17 mouse cellular contexts compared by ENCODE assay signal in the genomic region with DNA sequence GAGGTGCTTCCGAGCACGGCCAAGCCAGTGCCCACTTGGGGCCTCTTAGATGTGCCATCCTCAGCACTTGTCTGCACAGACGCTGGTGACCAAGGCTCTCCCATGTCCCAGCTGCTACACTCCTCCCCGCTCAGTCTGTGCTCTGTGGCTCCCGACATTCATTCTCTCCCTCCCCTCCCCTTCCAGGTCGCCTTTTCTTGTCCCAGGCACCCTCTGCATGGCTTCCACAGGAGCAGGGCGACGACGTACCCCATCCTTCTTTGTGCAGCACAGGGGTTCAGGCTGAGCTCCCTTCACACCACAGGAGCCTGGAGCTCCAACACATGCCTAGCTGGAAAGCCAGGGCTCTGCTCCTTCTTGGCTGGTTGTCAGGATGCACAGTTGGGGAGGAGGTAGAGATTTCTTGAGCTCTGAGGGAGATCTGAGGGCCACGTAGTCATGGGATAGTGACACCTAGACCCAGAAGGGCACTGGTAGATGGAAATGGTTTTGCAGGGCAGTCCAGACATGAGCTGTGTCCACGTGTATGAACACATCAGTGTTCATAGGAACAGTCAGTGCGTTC. TPM values are rescaled to one million over a fixed set of nuclear protein-coding genes. Genes with fewer than 3 reads are reported as not detected.
DNase-seq lines count a peak whose midpoint lies in the region; ATAC-seq and TF ChIP-seq lines count a peak whose summit lies in the region.
"Had no signal": no experiment of that assay in that cellular context is flagged by ENCODE, and none has a peak within 500 bp of the region (broad histone marks: within the 10 kb centered on the region; RNA-seq: fewer than 3 reads in every experiment).

No protein-coding gene starts in this region.

- 70% methylated on average over 12 of the region's 12 CpGs for WGBS in forebrain, embryonic 13.5 days
- 71% methylated on average over 12 of the region's 12 CpGs for WGBS in forebrain, embryonic 11.5 days
- WGBS in hindbrain, embryonic 14.5 days: 67% methylated on average over 12 of the region's 12 CpGs
- 75% methylated on average over 12 of the region's 12 CpGs for WGBS in midbrain, postnatal 0 days
- 83% methylated on average over 12 of the region's 12 CpGs for WGBS in kidney, embryonic 14.5 days

- peaks cover 7% of the 10 kb centered on the region for H3K36me3 ChIP-seq in forebrain, embryonic 13.5 days (ENCODE audit: poor library complexity, severe bottlenecking)
- no peaks in the 10 kb centered on the region; the same call in 1 of the 2 replicates for H3K36me3 ChIP-seq in forebrain, embryonic 11.5 days (ENCODE audit: control insufficient read depth, insufficient read depth, low read length)
- peaks cover 18% of the 10 kb centered on the region; the same call in 1 of the 2 replicates for H3K36me3 ChIP-seq in hindbrain, embryonic 14.5 days (replicated peaks; ENCODE audit: control insufficient read depth, insufficient read depth)
- peaks cover 11% of the 10 kb centered on the region; the same call in 1 of the 2 replicates for H3K36me3 ChIP-seq in midbrain, postnatal 0 days (ENCODE audit: insufficient read depth, low read length)
- no peaks in the 10 kb centered on the region for H3K36me3 ChIP-seq in kidney, embryonic 14.5 days (ENCODE audit: control insufficient read depth, insufficient read depth, low read length)
- H3K36me3 ChIP-seq: embryonic facial prominence, embryonic 12.5 days; heart, embryonic 10.5 days had no signal

- no peaks in the 10 kb centered on the region for H3K9me3 ChIP-seq in forebrain, embryonic 13.5 days (replicated peaks)
- no peaks in the 10 kb centered on the region for H3K9me3 ChIP-seq in forebrain, embryonic 11.5 days (ENCODE audit: control insufficient read depth, low read length)
- H3K9me3 ChIP-seq in hindbrain, embryonic 14.5 days (ENCODE audit: control insufficient read depth, low read length): no peaks in the 10 kb centered on the region
- no peaks in the 10 kb centered on the region for H3K9me3 ChIP-seq in midbrain, postnatal 0 days (ENCODE audit: low read length)
- no peaks in the 10 kb centered on the region for H3K9me3 ChIP-seq in kidney, embryonic 14.5 days (ENCODE audit: control insufficient read depth, low read length)
- H3K9me3 ChIP-seq: embryonic facial prominence, embryonic 12.5 days; heart, embryonic 10.5 days had no signal

- no peak for DNase-seq in forebrain, embryonic 11.5 days (ENCODE audit: low spot score)
- DNase-seq in cerebellum, postnatal 10 days: peak; percentile 25 to 34
- no peak for DNase-seq in hindbrain, embryonic 14.5 days (ENCODE audit: low spot score)
- DNase-seq in midbrain, postnatal 0 days (ENCODE audit: low spot score): no peak
- DNase-seq in MN1 (ENCODE audit: low spot score): no peak
- no peak for DNase-seq in urinary bladder, postnatal 10 days (ENCODE audit: low spot score)
- DNase-seq: gastrocnemius, postnatal 14 days; kidney, postnatal 14 days; layer of hippocampus, adult 9-11 months; liver; lung, embryonic 14.5 days; right cerebral cortex, postnatal 14 days had no signal

- ATAC-seq in forebrain, embryonic 13.5 days: no peak
- no peak for ATAC-seq in forebrain, embryonic 11.5 days (replicated peaks; ENCODE audit: low FRiP score)
- ATAC-seq in hindbrain, embryonic 14.5 days (ENCODE audit: low FRiP score): no peak
- no peak for ATAC-seq in midbrain, postnatal 0 days (ENCODE audit: low FRiP score)
- no peak for ATAC-seq in kidney, embryonic 14.5 days (ENCODE audit: low FRiP score, low TSS enrichment)
- ATAC-seq: intestine, embryonic 16.5 days had no signal

- no peak overlapping the region for H3K9ac ChIP-seq in forebrain, embryonic 13.5 days
- no peak overlapping the region for H3K9ac ChIP-seq in forebrain, embryonic 11.5 days (ENCODE audit: low read length)
- H3K9ac ChIP-seq in hindbrain, embryonic 14.5 days: peak overlapping the region; percentile 24; the same call in 1 of the 2 replicates
- peak overlapping the region; percentile 2; the same call in 1 of the 2 replicates for H3K9ac ChIP-seq in midbrain, postnatal 0 days (replicated peaks; ENCODE audit: low read length, poor library complexity, severe bottlenecking)
- no peak overlapping the region for H3K9ac ChIP-seq in kidney, embryonic 14.5 days (ENCODE audit: low read depth, low read length)
- H3K9ac ChIP-seq: embryonic facial prominence, embryonic 12.5 days; lung, embryonic 14.5 days had no signal

- H3K4me2 ChIP-seq in forebrain, embryonic 13.5 days: peak overlapping the region; percentile 86
- no peak overlapping the region for H3K4me2 ChIP-seq in forebrain, embryonic 11.5 days (ENCODE audit: low read depth, low read length, severe bottlenecking)
- H3K4me2 ChIP-seq in hindbrain, embryonic 14.5 days (replicated peaks): peak overlapping the region; percentile 64
- H3K4me2 ChIP-seq in midbrain, postnatal 0 days (ENCODE audit: low read depth, low read length, poor library complexity, severe bottlenecking): peak overlapping the region; percentile 71
- no peak overlapping the region for H3K4me2 ChIP-seq in kidney, embryonic 14.5 days (replicated peaks; ENCODE audit: low read depth, low read length)
- H3K4me2 ChIP-seq: lung, embryonic 14.5 days had no signal

- no peaks in the 10 kb centered on the region for H3K27me3 ChIP-seq in forebrain, embryonic 13.5 days
- no peaks in the 10 kb centered on the region for H3K27me3 ChIP-seq in forebrain, embryonic 11.5 days (ENCODE audit: control insufficient read depth, insufficient read depth, low read length)
- no peaks in the 10 kb centered on the region for H3K27me3 ChIP-seq in hindbrain, embryonic 14.5 days (ENCODE audit: control insufficient read depth, insufficient read depth, low read length)
- no peaks in the 10 kb centered on the region for H3K27me3 ChIP-seq in midbrain, postnatal 0 days (ENCODE audit: insufficient read depth, low read length)
- peaks cover 24% of the 10 kb centered on the region for H3K27me3 ChIP-seq in kidney, embryonic 14.5 days (ENCODE audit: control insufficient read depth, insufficient read depth, low read length)

- TF ChIP-seq CTCF in midbrain, postnatal 0 days (IDR thresholded peaks at IDR 0.05): no peak

- peaks cover 35% of the 10 kb centered on the region for H3K4me1 ChIP-seq in forebrain, embryonic 13.5 days
- H3K4me1 ChIP-seq in forebrain, embryonic 11.5 days (replicated peaks; ENCODE audit: control insufficient read depth, insufficient read depth, low read length): 0 out of 2 replicates have a peak, but pooled peaks cover 2% of the 10 kb centered on the region
- H3K4me1 ChIP-seq in hindbrain, embryonic 14.5 days (replicated peaks; ENCODE audit: control insufficient read depth, insufficient read depth, low read length): peaks cover 20% of the 10 kb centered on the region
- peaks cover 14% of the 10 kb centered on the region; the same call in 1 of the 2 replicates for H3K4me1 ChIP-seq in midbrain, postnatal 0 days (ENCODE audit: insufficient read depth, low read length)
- no peaks in the 10 kb centered on the region; the same call in 1 of the 2 replicates for H3K4me1 ChIP-seq in kidney, embryonic 14.5 days (ENCODE audit: control insufficient read depth, insufficient read depth, low read length)

- H3K27ac ChIP-seq in forebrain, embryonic 13.5 days: no peak overlapping the region
- no peak overlapping the region for H3K27ac ChIP-seq in forebrain, embryonic 11.5 days (ENCODE audit: low read depth, low read length)
- no peak overlapping the region for H3K27ac ChIP-seq in hindbrain, embryonic 14.5 days
- H3K27ac ChIP-seq in midbrain, postnatal 0 days (ENCODE audit: low read depth, low read length): no peak overlapping the region
- no peak overlapping the region for H3K27ac ChIP-seq in kidney, embryonic 14.5 days (ENCODE audit: low read depth, low read length)
- H3K27ac ChIP-seq: embryonic facial prominence, embryonic 12.5 days; heart, embryonic 10.5 days had no signal

- H3K4me3 ChIP-seq in forebrain, embryonic 13.5 days: 0 out of 2 replicates have a peak overlapping the region, but pooled peaks have one; percentile 85
- no peak overlapping the region for H3K4me3 ChIP-seq in forebrain, embryonic 11.5 days (ENCODE audit: low read depth, low read length)
- H3K4me3 ChIP-seq in hindbrain, embryonic 14.5 days (replicated peaks; ENCODE audit: low read length): peak overlapping the region; percentile 75
- H3K4me3 ChIP-seq in midbrain, postnatal 0 days (ENCODE audit: low read depth, low read length): no peak overlapping the region
- no peak overlapping the region for H3K4me3 ChIP-seq in kidney, embryonic 14.5 days (ENCODE audit: low read length)
- H3K4me3 ChIP-seq: embryonic facial prominence, embryonic 12.5 days; heart, embryonic 10.5 days had no signal

RNA-seq across cellular contexts. Expression of a gene that starts 1.9 kb away (rescaled TPM):
- 77.2 and 95.0 TPM in 2 replicates for polyA plus RNA-seq in forebrain, embryonic 13.5 days (2015; fragmentation: Nextera tagmentation; extraction: Ambion mirVana)
- 99.4 and 103 TPM in 2 replicates for polyA plus RNA-seq in forebrain, embryonic 11.5 days (2014; fragmentation: Nextera tagmentation; extraction: Ambion mirVana)
- 53.2 and 64.6 TPM in 2 replicates for polyA plus RNA-seq in hindbrain, embryonic 14.5 days (2014; fragmentation: Nextera tagmentation; extraction: Ambion mirVana)
- total RNA-seq in midbrain, postnatal 0 days (2014; rRNA removed): 161 and 219 TPM in 2 replicates
- polyA plus RNA-seq in midbrain, postnatal 0 days (2015; fragmentation: Nextera tagmentation; extraction: Ambion mirVana): 54.5 and 60.6 TPM in 2 replicates
- polyA plus RNA-seq in kidney, embryonic 14.5 days (2014; fragmentation: Nextera tagmentation; extraction: Ambion mirVana): 16.3 and 27.0 TPM in 2 replicates

RNA-seq across cellular contexts. Expression of a gene that starts 1.9 kb away (rescaled TPM):
- polyA plus RNA-seq in forebrain, embryonic 13.5 days (2015; fragmentation: Nextera tagmentation; extraction: Ambion mirVana): 59.2 and 63.2 TPM in 2 replicates
- 39.1 and 40.4 TPM in 2 replicates for polyA plus RNA-seq in forebrain, embryonic 11.5 days (2014; fragmentation: Nextera tagmentation; extraction: Ambion mirVana)
- polyA plus RNA-seq in hindbrain, embryonic 14.5 days (2014; fragmentation: Nextera tagmentation; extraction: Ambion mirVana): 94.5 and 97.9 TPM in 2 replicates
- 40.3 and 44.1 TPM in 2 replicates for total RNA-seq in midbrain, postnatal 0 days (2014; rRNA removed)
- polyA plus RNA-seq in midbrain, postnatal 0 days (2015; fragmentation: Nextera tagmentation; extraction: Ambion mirVana): 88.0 and 94.8 TPM in 2 replicates
- polyA plus RNA-seq in kidney, embryonic 14.5 days (2014; fragmentation: Nextera tagmentation; extraction: Ambion mirVana): 19.8 and 20.0 TPM in 2 replicates

Comparison
In these comparisons a context has a peak if more than half of its experiments do, and no peak if none do; other contexts are left out.
1. H3K4me2 ChIP-seq: peak in forebrain, embryonic 13.5 days (single experiment), hindbrain, embryonic 14.5 days (single experiment) and midbrain, postnatal 0 days (single experiment); none in forebrain, embryonic 11.5 days (single experiment) and kidney, embryonic 14.5 days (single experiment).
2. H3K4me3 ChIP-seq: peak in forebrain, embryonic 13.5 days (single experiment) and hindbrain, embryonic 14.5 days (single experiment); none in forebrain, embryonic 11.5 days (single experiment), midbrain, postnatal 0 days (single experiment) and kidney, embryonic 14.5 days (single experiment).
3. H3K9ac ChIP-seq: peak in hindbrain, embryonic 14.5 days (single experiment) and midbrain, postnatal 0 days (single experiment); none in forebrain, embryonic 13.5 days (single experiment), forebrain, embryonic 11.5 days (single experiment) and kidney, embryonic 14.5 days (single experiment).
4. DNase-seq: peak in cerebellum, postnatal 10 days (2 of 2); none in forebrain, embryonic 11.5 days (single experiment), hindbrain, embryonic 14.5 days (single experiment), midbrain, postnatal 0 days (single experiment), MN1 (single experiment) and urinary bladder, postnatal 10 days (single experiment).